Mouse (Mus musculus) liver, embryonic 14.5 days (tissue): ENCODE data around the gene Daxx. TPM values are rescaled to one million over a fixed set of nuclear protein-coding genes. Genes with fewer than 3 reads are reported as not detected.
"Not testable (repeated sequence)": the region's sequence is repeated elsewhere in the genome, so short reads cannot be mapped to it uniquely, and the experiment has no call there.

ENCODE experiments used
- ATAC-seq: fragments of 200-750 bp; cut with Nextera tagmentation; 2 replicates; pipeline ENCODE4 v1.8.0; 2017; ENCODE audit warnings: moderate number of reproducible peaks, mild to moderate bottlenecking, moderate library complexity; ENCODE audit not compliant: insufficient read depth
- DNase-seq, 3 experiments: peaks; one replicate each; pipeline ENCODE4 v3.0.0-alpha.2; 2012 to 2013; ENCODE audit warnings: low read depth in 3 of 3, low spot score in 3 of 3
- H3K27ac ChIP-seq: fragments of 300-500 bp; sonication (generic); 2 replicates; pipeline ENCODE4 v1.5.1; 2014; ENCODE audit warnings: moderate library complexity, mild to moderate bottlenecking, control low read depth, inconsistent platforms
- H3K27me3 ChIP-seq: fragments of 300-500 bp; sonication (generic); 2 replicates; pipeline ENCODE4 v1.6.1; 2014; ENCODE audit warnings: mild to moderate bottlenecking, low read length, moderate library complexity; ENCODE audit not compliant: control insufficient read depth, insufficient read depth
- H3K36me3 ChIP-seq: fragments of 300-500 bp; sonication (generic); replicated peaks from 2 replicates; pipeline ENCODE4 v1.6.1; 2014; ENCODE audit warnings: low read depth; ENCODE audit not compliant: control insufficient read depth, insufficient read depth
- H3K4me1 ChIP-seq, 2 experiments: fragments of 200-500 bp in 1 of 2; fragments of 300-500 bp in 1 of 2; sonication (generic) in 1 of 2; replicated peaks; 2 replicates each; pipeline ENCODE4 v1.6.1; 2012 to 2014; ENCODE audit warnings: antibody characterized with exemption in 1 of 2, inconsistent platforms in 1 of 2, low read length in 1 of 2; ENCODE audit not compliant: control insufficient read depth in 2 of 2, insufficient read depth in 2 of 2
- H3K4me2 ChIP-seq: fragments of 300-500 bp; sonication (generic); 2 replicates; pipeline ENCODE4 v1.6.1; 2014; ENCODE audit warnings: low read depth, mild to moderate bottlenecking, control low read depth, moderate library complexity
- H3K4me3 ChIP-seq, 2 experiments: fragments of 200-500 bp in 1 of 2; fragments of 300-500 bp in 1 of 2; sonication (generic) in 1 of 2; 2 replicates each; pipeline ENCODE4 v1.5.1; 2012 to 2014; ENCODE audit warnings: low read depth in 2 of 2, low read length in 2 of 2, mild to moderate bottlenecking in 2 of 2, control low read depth in 1 of 2, inconsistent platforms in 1 of 2, moderate library complexity in 1 of 2; ENCODE audit not compliant: insufficient read depth in 1 of 2
- H3K9ac ChIP-seq: fragments of 300-500 bp; sonication (generic); replicated peaks from 2 replicates; pipeline ENCODE4 v1.6.1; 2014; ENCODE audit warnings: mild to moderate bottlenecking, control low read depth, moderate library complexity
- H3K9me3 ChIP-seq: fragments of 300-500 bp; sonication (generic); 2 replicates; pipeline ENCODE4 v1.6.1; 2016; ENCODE audit warnings: low read length, mixed read lengths; ENCODE audit not compliant: control insufficient read depth
- CTCF ChIP-seq: IDR thresholded peaks from 2 replicates; pipeline ENCODE4 v1.5.1; 2016; ENCODE audit warnings: antibody characterized with exemption, low read depth, control low read depth
- EP300 ChIP-seq: IDR thresholded peaks from 2 replicates; pipeline ENCODE4 v1.6.1; 2016; ENCODE audit warnings: antibody characterized with exemption, low read depth
- WGBS: fragments of 180-500 bp; shearing (Covaris S2); extraction: QIAGEN DNeasy Blood & Tissue Kit; methylation state at CpG from one replicate; pipeline ENCODE4 v1.1.7; 2014; ENCODE audit not compliant: insufficient replicate concordance; 5-methylcytosine and 5-hydroxymethylcytosine counted together
- polyA plus RNA-seq, 2 experiments: library from polyadenylated mRNA; depleted of rRNA in 1 of 2; stranded (reverse) in 1 of 2; unstranded in 1 of 2; fragments of >200 nt; fragmentation: Nextera tagmentation in 1 of 2; extraction: Ambion mirVana in 1 of 2; gene quantifications; 2 replicates each; pipeline versions ENCODE4 v1.2.1 to v1.2.3; 2012 to 2014

Gene Daxx
- polyA plus RNA-seq, 2 experiments, result 14.7 to 15.3 TPM

- not testable (repeated sequence) for H3K27ac ChIP-seq
- H3K4me3 ChIP-seq, result peak overlapping the region; percentile 45 to 85; a peak in 3 of 4 replicates
These were observed 21.0 kb upstream of the Daxx start for GRCm38 (mm10) chr17:33888230-33888629.

GRCm38 (mm10) chr17:33889941-33890532 lies 19.2 kb upstream of the Daxx start:
- Histone ChIP-seq H3K4me2 (peak overlapping the region; percentile 91), H3K27ac (peak overlapping the region; percentile 69), H3K4me3 (peak overlapping the region; percentile 83 to 85), H3K36me3 (peaks cover 18% of the 10 kb centered on the region), H3K4me1 (peaks cover 10 to 15% of the 10 kb centered on the region in 2 experiments), H3K9ac (peak overlapping the region; percentile 95)
- peak; percentile 6 for ATAC-seq
- DNase-seq, H3K9me3 ChIP-seq, H3K27me3 ChIP-seq: not testable (repeated sequence)
- WGBS, result 0% methylated on average over 37 of the region's 44 CpGs

More at GRCm38 (mm10) chr17:33888230-33888629, 21.0 kb upstream of the Daxx start:
- peak overlapping the region; percentile 55 for H3K9ac ChIP-seq
- peaks cover 10 to 15% of the 10 kb centered on the region in 2 experiments for H3K4me1 ChIP-seq
- not testable (repeated sequence) for ATAC-seq, DNase-seq, H3K9me3 ChIP-seq, H3K27me3 ChIP-seq
- peaks cover 30% of the 10 kb centered on the region for H3K36me3 ChIP-seq
- peak overlapping the region; percentile 91 for H3K4me2 ChIP-seq

GRCm38 (mm10) chr17:33890533-33891059 lies 18.6 kb upstream of the Daxx start, which contains the start of gene Kifc1:
Gene Kifc1, minus strand, starts transcription at chr17:33890661.
- under 1% methylated on average over 49 of the region's 49 CpGs for WGBS
- DNase-seq (peak; percentile 98 to 99 (median 99)), ATAC-seq (peak; percentile 96)
- peaks cover 10 to 15% of the 10 kb centered on the region in 2 experiments for H3K4me1 ChIP-seq
- H3K9me3 ChIP-seq, result no peaks in the 10 kb centered on the region
- H3K9ac ChIP-seq, result peak within 1 kb of the TSS; percentile 95
- no peaks in the 10 kb centered on the region for H3K27me3 ChIP-seq
- peak within 1 kb of the TSS; percentile 69 for H3K27ac ChIP-seq
- H3K4me3 ChIP-seq, result peak within 1 kb of the TSS; percentile 83 to 85
- no peak; the same call in 1 of the 2 replicates for TF ChIP-seq EP300
- peak; percentile 100 for TF ChIP-seq CTCF
- peaks cover 14% of the 10 kb centered on the region for H3K36me3 ChIP-seq
- H3K4me2 ChIP-seq, result peak within 1 kb of the TSS; percentile 91

GRCm38 (mm10) chr17:33891357-33891756 lies 17.9 kb upstream of the Daxx start:
- H3K4me2 ChIP-seq, result no peak overlapping the region
- H3K36me3 ChIP-seq, result peaks cover 6% of the 10 kb centered on the region
- ATAC-seq (no peak), DNase-seq (no peak)
- WGBS, result 55% methylated on average over 2 of the region's 2 CpGs
- no peak overlapping the region for H3K4me3 ChIP-seq
- no peak overlapping the region for H3K9ac ChIP-seq
- H3K27me3 ChIP-seq, result no peaks in the 10 kb centered on the region
- no peak overlapping the region for H3K27ac ChIP-seq
- no peaks in the 10 kb centered on the region for H3K9me3 ChIP-seq
- no peak for TF ChIP-seq EP300
- no peak for TF ChIP-seq CTCF
- H3K4me1 ChIP-seq, result peaks cover 10 to 15% of the 10 kb centered on the region in 2 experiments

GRCm38 (mm10) chr17:33891892-33892291 lies 17.3 kb upstream of the Daxx start:
- TF ChIP-seq CTCF, result peak; percentile 33; the same call in 1 of the 2 replicates

More at GRCm38 (mm10) chr17:33891892-33892291, 17.3 kb upstream of the Daxx start:
- H3K9ac ChIP-seq, H3K4me3 ChIP-seq, ATAC-seq, H3K36me3 ChIP-seq, H3K9me3 ChIP-seq, H3K27ac ChIP-seq, H3K4me2 ChIP-seq, DNase-seq, H3K27me3 ChIP-seq: not testable (repeated sequence)
- H3K4me1 ChIP-seq, result peaks cover 10 to 15% of the 10 kb centered on the region in 2 experiments
- 50% methylated on average over 6 of the region's 6 CpGs for WGBS
